Mouse (Mus musculus) limb, embryonic 15.5 days (tissue): Measurements from ENCODE around the gene Cyp27b1. TPM values are rescaled to one million over a fixed set of nuclear protein-coding genes. Genes with fewer than 3 reads are reported as not detected.

Experiments
- ATAC-seq: fragments of 200-750 bp; cut with Nextera tagmentation; 2 replicates; pipeline ENCODE4 v1.8.0; 2017; ENCODE audit warnings: low read depth, moderate TSS enrichment; ENCODE audit not compliant: insufficient number of reproducible peaks, low FRiP score, low TSS enrichment
- H3K27ac ChIP-seq: fragments of 300-500 bp; sonication (generic); 2 replicates; pipeline ENCODE4 v1.5.1; 2015; ENCODE audit warnings: moderate library complexity, mild to moderate bottlenecking, inconsistent platforms
- H3K27me3 ChIP-seq: fragments of 300-500 bp; sonication (generic); 2 replicates; pipeline ENCODE4 v1.6.1; 2015; ENCODE audit warnings: inconsistent platforms
- H3K36me3 ChIP-seq: fragments of 300-500 bp; sonication (generic); 2 replicates; pipeline ENCODE4 v1.6.1; 2015; ENCODE audit warnings: inconsistent platforms
- H3K4me1 ChIP-seq: fragments of 300-500 bp; sonication (generic); 2 replicates; pipeline ENCODE4 v1.6.1; 2015; ENCODE audit warnings: inconsistent platforms
- H3K4me2 ChIP-seq: fragments of 300-500 bp; sonication (generic); 2 replicates; pipeline ENCODE4 v1.6.1; 2015; ENCODE audit warnings: mild to moderate bottlenecking, inconsistent platforms
- H3K4me3 ChIP-seq: fragments of 300-500 bp; sonication (generic); 2 replicates; pipeline ENCODE4 v1.5.1; 2015; ENCODE audit warnings: mild to moderate bottlenecking, inconsistent platforms
- H3K9ac ChIP-seq: fragments of 300-500 bp; sonication (generic); 2 replicates; pipeline ENCODE4 v1.6.1; 2015; ENCODE audit warnings: inconsistent platforms
- H3K9me3 ChIP-seq: fragments of 300-500 bp; sonication (generic); 2 replicates; pipeline ENCODE4 v1.6.1; 2016; ENCODE audit warnings: inconsistent platforms
- WGBS: fragments of 180-500 bp; shearing (Covaris S2); methylation state at CpG from one replicate; pipeline ENCODE4 v1.1.7; 2015; 5-methylcytosine and 5-hydroxymethylcytosine counted together
- polyA plus RNA-seq: library from polyadenylated mRNA; unstranded; fragments of >200 nt; fragmentation: Nextera tagmentation; extraction: Ambion mirVana; gene quantifications from 2 replicates; pipeline ENCODE4 v1.2.1, GENCODE M21; 2015

Cyp27b1 gene
- 0.12 and 0.32 TPM in 2 replicates for polyA plus RNA-seq

DNA sequence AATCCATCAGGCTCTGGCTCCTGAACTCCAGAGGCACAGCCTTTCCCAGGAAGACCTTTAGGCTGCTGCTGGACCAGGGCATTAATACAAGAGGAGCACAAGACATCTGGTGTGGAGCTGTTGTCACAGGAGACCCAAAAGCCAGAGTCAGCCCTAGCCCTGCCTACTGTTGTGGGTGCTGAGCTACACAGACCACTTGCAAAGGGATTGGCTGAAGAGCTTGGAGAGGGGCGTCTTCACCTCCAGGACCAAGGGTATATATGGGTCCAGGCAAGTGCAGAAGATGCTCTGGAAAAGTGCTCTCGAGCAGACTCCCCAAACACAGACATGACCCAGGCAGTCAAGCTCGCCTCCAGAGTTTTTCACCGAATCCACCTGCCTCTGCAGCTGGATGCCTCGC is at the start of gene Cyp27b1:
Cyp27b1 (plus strand) TSS at position 297 of the 400 bp plus-strand sequence.
- Histone ChIP-seq H3K4me1 (peaks cover 37% of the 10 kb centered on the region), H3K36me3 (peaks cover 29% of the 10 kb centered on the region), H3K27ac (no peak within 1 kb of the TSS), H3K4me3 (peak within 1 kb of the TSS; percentile 17), H3K27me3 (peaks cover 58% of the 10 kb centered on the region), H3K9ac (0 out of 2 replicates have a peak within 1 kb of the TSS, but pooled peaks have one; percentile 5), H3K9me3 (no peaks in the 10 kb centered on the region), H3K4me2 (peak within 1 kb of the TSS; percentile 25)
- ATAC-seq, result no peak
- WGBS, result 40% methylated on average over 5 of the region's 5 CpGs

DNA sequence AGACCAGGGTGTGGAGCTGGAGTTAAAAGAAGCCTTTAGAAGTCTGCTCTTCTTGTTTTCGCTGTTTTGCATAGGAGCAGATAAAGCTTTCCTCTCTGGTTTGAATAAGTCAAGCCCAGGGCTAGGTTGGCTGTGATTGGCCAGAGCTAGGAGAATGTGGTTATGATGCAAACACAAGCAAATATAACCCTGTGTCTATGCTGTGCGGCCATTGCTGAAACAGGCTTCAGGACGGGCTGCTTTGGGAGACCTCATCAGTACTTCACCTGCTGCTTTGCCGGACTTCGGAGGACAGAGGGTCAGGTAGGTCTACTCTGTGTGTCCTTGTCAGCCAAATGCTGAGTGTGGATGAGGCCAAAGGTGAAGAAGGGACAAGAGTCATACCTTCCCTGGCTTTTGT is 47.5 kb upstream of the Cyp27b1 start, which contains the start of gene Avil:
Avil (plus strand) TSS at position 181 of the 400 bp plus-strand sequence.
- H3K4me2 ChIP-seq, result no peak within 1 kb of the TSS
- no peaks in the 10 kb centered on the region for H3K9me3 ChIP-seq
- H3K36me3 ChIP-seq, result peaks cover 36% of the 10 kb centered on the region
- peaks cover 10% of the 10 kb centered on the region for H3K4me1 ChIP-seq
- H3K9ac ChIP-seq, result no peak within 1 kb of the TSS
- no peak within 1 kb of the TSS for H3K27ac ChIP-seq
- ATAC-seq, result no peak
- H3K27me3 ChIP-seq, result no peaks in the 10 kb centered on the region
- WGBS, result 89% methylated on average over 5 of the region's 5 CpGs
- H3K4me3 ChIP-seq, result no peak within 1 kb of the TSS

DNA sequence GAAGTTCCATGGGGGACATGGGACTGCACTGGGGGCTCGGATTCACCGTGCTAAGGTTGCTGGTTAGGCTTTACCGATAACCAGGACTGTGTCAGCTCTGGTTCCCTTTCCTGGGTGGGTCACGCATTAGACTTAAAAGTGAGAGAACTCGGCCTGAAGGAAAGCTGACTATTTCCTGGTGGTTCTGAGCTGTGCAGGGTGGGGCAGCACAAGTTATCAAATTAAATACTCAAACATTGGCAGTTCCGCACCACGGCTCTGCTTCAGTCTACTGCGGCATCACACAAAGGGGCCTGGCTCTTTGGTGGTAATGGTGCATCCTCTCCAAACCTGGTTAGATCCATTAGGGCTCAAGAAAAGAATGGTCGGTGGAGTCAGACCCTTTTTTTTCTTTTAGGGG is 46.8 kb upstream of the Cyp27b1 start:
- no peaks in the 10 kb centered on the region for H3K9me3 ChIP-seq
- peaks cover 29% of the 10 kb centered on the region for H3K36me3 ChIP-seq
- H3K4me3 ChIP-seq, result no peak overlapping the region
- H3K4me2 ChIP-seq, result no peak overlapping the region
- no peak overlapping the region for H3K9ac ChIP-seq
- H3K4me1 ChIP-seq, result peaks cover 9% of the 10 kb centered on the region
- no peaks in the 10 kb centered on the region for H3K27me3 ChIP-seq
- no peak for ATAC-seq
- H3K27ac ChIP-seq, result no peak overlapping the region
- WGBS, result 86% methylated on average over 9 of the region's 9 CpGs

DNA sequence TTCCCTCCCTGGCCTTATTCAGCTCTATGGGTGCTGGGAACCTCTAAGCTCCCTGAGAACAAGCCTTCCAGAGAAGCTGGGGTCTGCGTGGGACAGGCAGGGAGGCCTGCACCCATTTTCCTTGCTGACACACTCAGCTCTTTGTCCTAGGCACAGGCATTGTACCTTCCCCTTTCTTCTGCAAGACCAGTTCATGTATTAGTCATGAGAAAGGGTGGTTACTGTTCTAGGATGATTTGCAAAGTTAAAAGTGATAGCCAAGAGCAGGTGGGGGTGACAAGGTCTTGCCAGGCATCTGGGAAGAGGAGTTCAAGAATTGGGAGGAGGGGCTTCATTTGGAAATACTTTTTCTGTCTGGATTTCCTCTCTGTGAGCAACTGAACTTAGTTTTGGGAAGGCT is 46.0 kb upstream of the Cyp27b1 start:
- 77% methylated on average over 1 of the region's 1 CpGs for WGBS
- H3K9me3 ChIP-seq, result no peaks in the 10 kb centered on the region
- H3K27ac ChIP-seq, result no peak overlapping the region
- peaks cover 9% of the 10 kb centered on the region for H3K4me1 ChIP-seq
- no peak overlapping the region for H3K4me3 ChIP-seq
- no peaks in the 10 kb centered on the region for H3K27me3 ChIP-seq
- no peak overlapping the region for H3K4me2 ChIP-seq
- H3K36me3 ChIP-seq, result peaks cover 29% of the 10 kb centered on the region
- no peak overlapping the region for H3K9ac ChIP-seq
- ATAC-seq, result no peak

DNA sequence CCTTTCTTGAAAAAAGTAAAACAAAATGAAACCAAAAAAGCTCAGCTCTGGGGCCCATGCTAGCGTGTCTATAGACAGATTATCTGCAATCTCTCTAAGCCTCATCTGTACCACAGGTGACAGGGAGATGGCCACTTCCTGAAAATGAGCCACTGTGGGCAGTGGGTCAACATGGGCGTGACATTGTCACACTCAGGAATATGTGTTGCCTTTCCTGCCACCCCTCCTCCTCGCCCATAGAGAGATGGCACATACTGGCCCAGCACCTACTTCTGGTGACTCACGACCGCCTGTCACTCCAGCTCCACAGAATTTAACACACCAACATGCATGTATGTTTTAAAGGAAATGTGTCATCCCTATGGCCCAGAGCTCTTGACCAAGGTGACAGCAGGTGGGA is 45.3 kb upstream of the Cyp27b1 start:
- WGBS, result 89% methylated on average over 5 of the region's 5 CpGs
- Histone ChIP-seq H3K27ac (no peak overlapping the region), H3K9ac (no peak overlapping the region), H3K9me3 (no peaks in the 10 kb centered on the region), H3K36me3 (peaks cover 22% of the 10 kb centered on the region), H3K4me2 (no peak overlapping the region), H3K4me1 (peaks cover 2% of the 10 kb centered on the region), H3K27me3 (no peaks in the 10 kb centered on the region), H3K4me3 (no peak overlapping the region)
- ATAC-seq, result no peak

DNA sequence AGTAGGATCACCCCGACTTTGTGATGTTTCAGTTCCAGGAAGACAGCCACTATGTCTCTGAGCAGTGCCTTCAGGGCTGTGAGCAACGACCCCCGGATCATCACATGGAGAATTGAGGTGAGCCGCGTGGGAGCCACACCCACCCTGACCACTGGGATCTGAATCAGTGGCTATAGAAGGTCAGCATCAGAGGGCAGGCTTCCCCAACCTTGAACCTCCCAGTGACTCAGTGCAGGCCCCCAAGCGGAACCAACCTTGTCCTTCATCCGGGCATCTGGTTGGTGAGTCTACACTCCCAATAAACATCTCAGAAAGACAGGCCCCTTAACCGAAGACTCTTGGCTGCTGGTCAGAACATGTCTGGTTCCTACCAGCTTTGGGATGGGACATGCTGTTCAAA is 44.7 kb upstream of the Cyp27b1 start:
- Histone ChIP-seq H3K27me3 (no peaks in the 10 kb centered on the region), H3K9me3 (no peaks in the 10 kb centered on the region), H3K9ac (no peak overlapping the region), H3K4me3 (no peak overlapping the region), H3K4me1 (no peaks in the 10 kb centered on the region; the same call in 1 of the 2 replicates), H3K27ac (no peak overlapping the region), H3K4me2 (no peak overlapping the region), H3K36me3 (peaks cover 16% of the 10 kb centered on the region)
- 78% methylated on average over 8 of the region's 8 CpGs for WGBS
- ATAC-seq, result no peak

DNA sequence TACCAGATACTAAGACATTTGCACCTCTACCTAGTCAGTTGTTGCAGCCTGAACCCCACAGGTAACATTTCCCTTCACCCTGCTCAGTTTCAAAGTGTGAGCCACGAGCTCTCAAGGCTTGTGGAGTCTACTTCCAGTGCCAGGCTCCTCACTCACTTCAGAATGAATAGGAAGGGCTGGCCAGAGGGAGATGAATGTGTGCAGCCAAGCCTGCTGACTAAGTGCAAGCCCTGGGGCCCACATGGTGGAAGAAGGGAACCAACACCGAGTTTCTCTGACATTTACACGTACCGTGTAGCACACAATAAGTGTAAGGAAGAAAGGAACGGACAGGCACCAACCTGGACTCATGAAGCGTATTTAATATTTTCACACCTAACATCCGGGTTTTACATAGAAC is 44.2 kb upstream of the Cyp27b1 start:
- no peak overlapping the region for H3K27ac ChIP-seq
- WGBS, result 85% methylated on average over 7 of the region's 7 CpGs
- no peaks in the 10 kb centered on the region for H3K27me3 ChIP-seq
- H3K4me1 ChIP-seq, result no peaks in the 10 kb centered on the region; the same call in 1 of the 2 replicates
- H3K36me3 ChIP-seq, result peaks cover 12% of the 10 kb centered on the region
- no peak overlapping the region for H3K9ac ChIP-seq
- no peak overlapping the region for H3K4me2 ChIP-seq
- H3K9me3 ChIP-seq, result no peaks in the 10 kb centered on the region
- ATAC-seq, result no peak
- H3K4me3 ChIP-seq, result no peak overlapping the region

DNA sequence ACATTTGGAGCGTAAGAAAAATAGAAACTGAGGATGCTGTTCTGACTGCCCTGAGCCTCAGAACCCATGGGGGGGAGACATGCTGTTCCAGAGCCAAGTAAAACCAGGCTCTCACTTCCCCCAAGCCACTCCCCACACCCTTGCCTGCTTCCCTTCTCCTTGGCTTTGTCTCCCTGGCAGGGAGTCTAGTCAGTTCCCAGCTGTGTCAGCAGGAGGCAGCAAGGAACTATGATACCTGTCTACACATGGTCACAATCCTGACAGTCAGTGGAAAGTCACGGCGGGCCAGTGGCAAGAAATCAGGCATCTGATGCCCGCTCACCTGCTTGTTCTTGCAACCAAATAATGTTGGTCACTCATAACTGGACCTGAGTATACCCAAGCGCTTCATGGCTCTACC is 31.6 kb upstream of the Cyp27b1 start:
- H3K4me1 ChIP-seq, result peaks cover 11% of the 10 kb centered on the region
- H3K9me3 ChIP-seq, result no peaks in the 10 kb centered on the region
- H3K9ac ChIP-seq, result no peak overlapping the region
- no peak overlapping the region for H3K4me3 ChIP-seq
- no peak for ATAC-seq
- no peak overlapping the region for H3K4me2 ChIP-seq
- no peaks in the 10 kb centered on the region for H3K27me3 ChIP-seq
- 0 out of 2 replicates have a peak, but pooled peaks cover 3% of the 10 kb centered on the region for H3K36me3 ChIP-seq
- 39% methylated on average over 5 of the region's 5 CpGs for WGBS
- no peak overlapping the region for H3K27ac ChIP-seq

DNA sequence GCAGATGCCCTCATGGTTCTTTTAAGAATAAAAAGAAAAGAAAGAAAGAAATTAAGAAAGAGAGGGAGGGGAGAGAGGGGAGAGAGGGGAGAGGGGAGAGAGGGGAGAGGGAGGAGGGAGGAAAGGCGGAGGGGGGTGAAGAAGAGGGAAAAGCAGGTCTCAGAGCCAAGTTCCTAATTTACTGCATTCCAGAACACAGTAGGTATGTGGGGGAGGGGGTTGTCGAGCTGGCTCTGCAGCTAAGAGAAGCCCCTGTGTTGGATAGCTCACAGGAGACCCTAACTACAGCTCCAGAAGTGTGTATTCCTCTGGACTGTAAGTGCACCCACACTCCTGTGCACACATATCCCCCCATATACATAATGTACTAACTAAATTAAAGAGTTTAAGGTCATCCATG is 31.0 kb upstream of the Cyp27b1 start:
- Histone ChIP-seq H3K27ac (no peak overlapping the region), H3K9ac (no peak overlapping the region), H3K27me3 (no peaks in the 10 kb centered on the region), H3K4me2 (no peak overlapping the region), H3K36me3 (peaks cover 7% of the 10 kb centered on the region), H3K4me1 (peaks cover 11% of the 10 kb centered on the region), H3K9me3 (no peaks in the 10 kb centered on the region), H3K4me3 (no peak overlapping the region)
- no peak for ATAC-seq
- 21% methylated on average over 2 of the region's 2 CpGs for WGBS

DNA sequence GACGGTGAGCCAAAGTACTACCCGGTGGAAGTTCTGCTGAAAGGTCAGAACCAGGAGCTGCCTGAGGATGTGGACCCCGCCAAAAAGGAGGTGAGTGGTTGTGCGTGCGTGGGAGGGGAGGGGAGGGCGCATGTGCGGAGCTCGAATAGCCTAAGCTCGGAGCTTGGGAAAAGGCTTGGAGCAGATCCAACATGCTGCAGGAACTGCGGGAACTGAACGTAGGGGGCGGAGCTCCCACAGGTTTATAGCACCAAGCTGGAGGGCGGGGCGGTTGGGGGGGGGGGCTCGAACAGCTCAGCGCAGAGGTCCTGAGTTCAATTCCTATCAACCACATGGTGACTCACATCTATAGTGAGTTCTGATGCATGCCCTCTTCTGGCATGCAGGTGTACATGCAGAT is 29.6 kb upstream of the Cyp27b1 start:
- 59% methylated on average over 16 of the region's 16 CpGs for WGBS
- Histone ChIP-seq H3K27me3 (no peaks in the 10 kb centered on the region), H3K36me3 (peaks cover 17% of the 10 kb centered on the region), H3K9me3 (no peaks in the 10 kb centered on the region), H3K27ac (no peak overlapping the region), H3K9ac (no peak overlapping the region), H3K4me1 (peaks cover 11% of the 10 kb centered on the region), H3K4me2 (no peak overlapping the region), H3K4me3 (no peak overlapping the region)
- ATAC-seq, result no peak

DNA sequence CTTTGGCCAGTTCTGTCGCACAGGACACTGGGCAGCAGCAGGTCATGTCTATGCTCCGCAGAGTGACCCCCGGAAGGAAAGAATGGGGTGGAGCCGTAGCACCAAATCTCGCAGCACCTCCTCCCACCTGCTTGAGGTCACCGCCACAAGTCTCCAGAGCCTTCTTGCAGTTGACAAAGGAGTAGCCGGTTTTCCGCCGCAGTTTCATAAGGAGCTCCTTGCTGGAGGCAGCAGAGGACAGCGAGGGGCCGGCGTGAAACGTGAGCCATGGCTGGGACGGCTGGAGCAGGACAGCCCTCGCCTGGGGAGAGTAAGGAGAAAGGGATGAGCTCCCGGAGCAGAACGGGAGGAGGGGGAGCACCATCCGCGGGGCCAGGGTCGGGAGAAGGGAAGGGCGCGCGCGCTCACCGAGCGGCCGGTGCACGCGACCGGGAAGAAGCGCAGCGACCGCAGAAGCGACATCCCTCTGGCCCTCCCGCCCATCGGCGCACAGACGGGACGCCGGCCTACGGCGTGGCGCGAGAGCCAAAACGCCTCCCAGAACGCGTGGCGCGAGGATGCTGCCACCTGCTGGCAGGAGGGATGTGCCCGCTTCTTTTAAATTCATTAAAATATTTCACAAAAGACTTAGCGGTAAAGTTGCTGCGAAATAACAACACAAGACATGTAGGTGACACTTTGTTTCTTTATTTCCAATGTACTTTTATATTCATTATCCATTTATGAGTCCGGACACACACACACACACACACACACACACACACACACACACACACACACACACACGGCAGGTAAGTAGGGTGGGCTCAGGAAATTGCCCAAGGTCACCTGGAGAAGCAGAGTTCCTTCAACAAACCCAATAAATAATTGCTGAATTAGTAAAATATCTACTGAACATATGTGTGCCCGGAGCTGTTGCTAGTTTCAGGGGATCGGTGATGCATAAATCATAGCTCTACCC is 17.4 kb upstream of the Cyp27b1 start, which contains the start of gene Tsfm:
Tsfm (minus strand) TSS at position 505 of the 961 bp plus-strand sequence.
- peaks cover 12% of the 10 kb centered on the region; the same call in 1 of the 2 replicates for H3K4me1 ChIP-seq
- H3K9ac ChIP-seq, result peak within 1 kb of the TSS; percentile 90
- H3K4me2 ChIP-seq, result peak within 1 kb of the TSS; percentile 65
- ATAC-seq, result 0 out of 2 replicates have a peak, but pooled peaks have one; percentile 56
- H3K27ac ChIP-seq, result peak within 1 kb of the TSS; percentile 67
- no peaks in the 10 kb centered on the region for H3K27me3 ChIP-seq
- H3K9me3 ChIP-seq, result no peaks in the 10 kb centered on the region
- WGBS, result 4% methylated on average over 56 of the region's 56 CpGs
- H3K4me3 ChIP-seq, result peak within 1 kb of the TSS; percentile 89
- peaks cover 29% of the 10 kb centered on the region for H3K36me3 ChIP-seq

DNA sequence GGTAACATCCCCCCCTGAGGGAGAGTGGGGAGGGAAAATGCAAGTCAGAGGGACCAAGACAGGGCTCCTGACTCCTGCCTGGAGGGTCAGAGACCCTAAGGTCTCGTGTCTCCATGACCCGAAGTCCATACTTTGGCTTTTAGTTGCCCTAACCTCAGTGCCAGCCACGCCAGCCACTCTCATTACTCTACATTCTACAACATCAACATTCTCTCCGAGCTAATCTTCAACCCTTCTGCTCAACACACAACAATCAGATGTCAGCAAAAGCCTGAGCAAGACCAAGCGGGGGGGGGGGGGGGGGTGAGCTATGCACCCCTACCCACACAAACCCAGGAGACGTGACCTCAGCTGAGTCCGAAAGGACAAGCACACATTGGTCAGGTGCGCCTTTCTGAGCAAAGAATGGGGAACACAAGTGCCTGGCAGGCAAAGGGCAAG is 14.7 kb upstream of the Cyp27b1 start:
- Histone ChIP-seq H3K4me2 (no peak overlapping the region), H3K4me3 (no peak overlapping the region), H3K9ac (no peak overlapping the region), H3K4me1 (peaks cover 12% of the 10 kb centered on the region; the same call in 1 of the 2 replicates), H3K9me3 (no peaks in the 10 kb centered on the region), H3K36me3 (peaks cover 2% of the 10 kb centered on the region), H3K27ac (no peak overlapping the region), H3K27me3 (no peaks in the 10 kb centered on the region)
- WGBS, result 81% methylated on average over 8 of the region's 8 CpGs
- 0 out of 2 replicates have a peak, but pooled peaks have one; percentile 37 for ATAC-seq
